Mouse (Mus musculus) left cerebral cortex, adult 8-10 months (tissue): ENCODE measurements around the gene Irf2. TPM values are rescaled to one million over a fixed set of nuclear protein-coding genes. Genes with fewer than 3 reads are reported as not detected.
A peak's percentile ranks its signal among the peaks of the same experiment; 100 is the strongest.

ENCODE experiments used
- DNase-seq, 2 experiments: peaks; one replicate each; pipeline ENCODE4 v3.0.0; 2022; ENCODE audit warnings: low spot score in 2 of 2
- total RNA-seq, 4 experiments: library from RNA; stranded (reverse); gene quantifications; 2 replicates each; pipeline ENCODE4 v1.2.4; 2022

The Irf2 gene
- total RNA-seq = 10 to 100 TPM; 56.2 to 72.4 (median 57.3) TPM

- peak; percentile 48 to 65 for DNase-seq
These were observed at the start of gene Irf2 for GRCm38 (mm10) chr8:46739003-46739949. Irf2 (plus strand) TSS chr8:46739732.

GRCm38 (mm10) chr8:46690111-46690510 is 49.4 kb upstream of the Irf2 start:
- no peak for DNase-seq

DNA sequence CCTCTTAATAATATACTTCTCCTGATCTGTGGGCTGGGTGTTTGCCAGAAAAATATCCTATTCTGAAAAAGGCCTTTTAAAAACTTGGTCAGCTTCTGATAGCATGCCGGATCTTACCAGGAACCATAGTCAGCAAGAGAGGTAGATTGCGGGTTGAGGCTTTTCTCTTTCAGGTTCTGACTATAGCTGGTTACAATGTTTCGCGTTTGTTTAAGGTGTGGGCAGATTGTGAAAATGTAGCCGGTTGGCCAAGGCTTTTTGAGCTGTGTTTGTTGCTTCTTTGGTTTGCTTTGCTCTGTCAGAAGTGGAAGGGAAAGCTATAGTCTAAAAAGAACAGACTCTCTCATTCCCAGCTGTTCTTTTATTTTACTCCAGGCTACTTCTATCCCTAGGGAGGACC is 49.0 kb upstream of the Irf2 start:
- no peak for DNase-seq

DNA sequence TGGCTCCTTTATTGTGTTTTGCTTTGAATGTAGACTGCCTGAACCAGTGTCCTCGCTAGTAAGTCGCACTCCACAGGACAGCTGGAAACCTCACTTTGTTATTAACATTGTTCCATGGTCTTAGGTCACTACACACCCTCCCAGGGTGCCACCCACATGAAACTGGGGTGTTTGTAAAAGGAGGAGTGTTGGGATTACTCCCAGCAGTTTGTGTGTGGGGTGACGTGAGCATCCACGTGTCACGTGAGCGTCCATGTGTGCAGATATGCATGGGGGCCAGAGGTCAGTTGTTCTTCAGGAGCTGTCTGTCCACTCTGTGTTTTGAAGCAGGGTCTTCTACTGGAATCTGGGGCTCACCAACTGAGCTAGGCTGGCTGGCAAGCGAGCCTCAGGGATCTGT is 48.2 kb upstream of the Irf2 start:
- no peak for DNase-seq

- no peak for DNase-seq
These were observed 43.1 kb upstream of the Irf2 start for GRCm38 (mm10) chr8:46696256-46697041.

GRCm38 (mm10) chr8:46697566-46697965 is 42.0 kb upstream of the Irf2 start:
- DNase-seq = no peak

GRCm38 (mm10) chr8:46698162-46698561 is 41.4 kb upstream of the Irf2 start:
- no peak for DNase-seq

GRCm38 (mm10) chr8:46705145-46705544 is 34.4 kb upstream of the Irf2 start:
- no peak for DNase-seq

DNA sequence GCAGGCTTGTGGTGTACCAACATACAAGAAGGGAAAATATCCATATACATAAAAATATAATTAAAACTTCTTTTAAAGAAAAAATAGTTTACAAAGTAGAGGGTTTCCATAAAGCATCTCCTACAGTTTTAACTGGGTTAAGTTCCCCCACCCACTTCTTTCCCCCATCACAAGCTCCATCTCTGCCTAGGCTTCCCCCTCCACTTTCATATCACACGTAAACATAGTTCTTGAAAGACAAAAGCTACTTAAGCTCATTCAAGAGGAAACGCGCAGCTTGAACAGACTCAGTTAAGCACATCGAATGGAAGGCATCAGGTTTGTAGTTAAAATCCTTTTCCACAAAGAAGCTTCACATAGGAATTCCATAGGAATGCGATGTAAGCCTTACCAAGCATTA is 32.8 kb upstream of the Irf2 start:
- no peak for DNase-seq

GRCm38 (mm10) chr8:46709302-46709701 is 30.2 kb upstream of the Irf2 start:
- no peak for DNase-seq

DNA sequence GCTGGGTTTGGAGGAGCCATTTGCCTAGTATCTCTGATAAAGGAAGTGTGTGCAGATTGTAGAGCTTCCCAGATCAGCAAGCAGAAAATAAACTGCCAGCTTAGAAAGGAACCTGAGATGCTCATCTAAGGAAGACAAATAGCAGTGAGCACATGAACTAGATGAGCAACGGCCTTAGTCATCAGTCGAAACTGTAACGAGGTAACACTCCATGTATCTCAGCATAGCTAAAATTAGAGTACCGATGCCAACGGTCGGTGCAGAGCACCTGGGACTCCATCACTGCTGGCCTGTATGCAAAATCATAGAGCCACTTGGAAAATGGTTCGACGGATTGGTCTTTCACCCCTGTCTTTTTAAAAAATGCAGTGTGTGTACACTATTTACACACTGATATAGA is 29.2 kb upstream of the Irf2 start:
- DNase-seq = no peak

- DNase-seq = no peak
These were observed 28.0 kb upstream of the Irf2 start for GRCm38 (mm10) chr8:46711496-46711895.

DNA sequence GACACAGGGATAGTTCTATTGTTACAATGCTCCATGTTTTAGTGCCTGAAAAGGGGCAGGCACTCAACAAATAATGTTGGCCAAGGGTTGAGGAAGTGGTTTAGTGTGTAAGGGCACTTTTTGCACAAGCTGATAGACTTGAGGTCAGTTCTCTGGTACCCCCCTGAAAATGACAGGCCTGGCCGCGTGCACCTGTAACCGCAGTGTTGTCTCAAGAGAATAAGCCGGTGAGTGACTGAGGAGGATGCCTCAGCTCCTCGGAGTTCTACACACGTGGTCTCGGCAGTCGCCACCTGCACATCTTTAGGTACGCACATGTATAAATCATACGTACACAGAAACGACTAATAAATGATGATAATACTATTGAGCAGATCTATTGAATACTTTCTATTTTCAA is 26.4 kb upstream of the Irf2 start:
- no peak for DNase-seq

- no peak for DNase-seq
These were observed 25.7 kb upstream of the Irf2 start for GRCm38 (mm10) chr8:46713844-46714243.

- peak in 1 of 2 experiments; percentile 57 for DNase-seq
These were observed 25.1 kb upstream of the Irf2 start for GRCm38 (mm10) chr8:46714400-46714799.

DNA sequence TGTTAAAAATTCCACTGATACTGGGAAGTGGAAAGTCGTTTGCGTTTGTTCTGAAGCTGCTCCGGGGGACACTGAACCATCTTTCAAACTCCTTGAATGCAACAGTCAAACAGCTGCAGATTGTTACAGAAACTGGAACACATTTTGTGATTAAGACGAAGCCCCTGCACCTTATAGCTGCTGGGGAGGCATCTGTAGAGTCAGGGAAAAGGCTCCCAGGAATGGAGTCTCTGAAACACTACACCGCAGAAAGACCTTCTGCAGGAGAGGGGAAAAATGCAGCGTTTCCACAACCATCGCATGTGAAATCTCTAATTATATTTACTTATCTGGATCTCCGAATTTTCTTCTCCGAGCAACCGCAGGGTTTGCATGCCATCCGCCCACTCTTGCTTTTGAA is 23.1 kb upstream of the Irf2 start:
- no peak for DNase-seq

- DNase-seq = no peak
These were observed 22.4 kb upstream of the Irf2 start for GRCm38 (mm10) chr8:46717170-46717569.

DNA sequence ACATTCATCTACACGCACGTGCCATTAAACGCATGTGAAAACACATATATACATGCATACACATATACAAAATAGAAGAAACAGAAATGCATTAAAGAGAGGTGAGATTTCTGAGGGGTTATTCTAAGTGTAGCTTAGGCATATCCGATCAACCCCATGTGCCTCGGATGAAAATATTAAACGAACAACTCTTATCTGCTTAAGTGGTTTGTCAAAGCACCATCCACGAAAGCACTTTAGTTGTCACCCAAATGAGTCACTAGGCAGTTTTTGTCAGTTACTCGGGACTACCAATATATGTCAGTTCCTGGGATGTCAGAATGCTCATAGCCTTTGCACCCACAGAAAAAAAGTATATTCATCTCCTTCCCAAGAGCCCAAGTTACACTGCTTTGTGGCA is 21.2 kb upstream of the Irf2 start:
- no peak for DNase-seq

DNA sequence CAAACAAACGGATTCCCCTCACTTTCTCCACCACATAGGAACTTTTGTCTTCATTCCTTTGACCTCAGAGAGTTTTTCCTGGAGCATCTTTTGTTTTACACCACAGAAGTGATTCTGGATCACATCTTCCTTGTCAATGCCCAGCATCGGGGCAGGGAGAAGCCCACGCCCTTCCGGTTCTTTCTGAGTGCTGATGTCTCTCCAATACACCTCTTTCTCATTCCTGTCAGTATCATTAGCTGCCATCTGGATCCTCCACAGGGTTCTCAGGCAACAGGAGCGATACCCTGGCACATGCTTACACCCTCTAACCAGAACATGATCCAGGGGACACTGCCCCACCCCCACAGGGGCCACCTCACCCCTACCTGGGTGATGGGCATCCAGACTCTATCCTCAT is 20.8 kb upstream of the Irf2 start:
- no peak for DNase-seq

DNA sequence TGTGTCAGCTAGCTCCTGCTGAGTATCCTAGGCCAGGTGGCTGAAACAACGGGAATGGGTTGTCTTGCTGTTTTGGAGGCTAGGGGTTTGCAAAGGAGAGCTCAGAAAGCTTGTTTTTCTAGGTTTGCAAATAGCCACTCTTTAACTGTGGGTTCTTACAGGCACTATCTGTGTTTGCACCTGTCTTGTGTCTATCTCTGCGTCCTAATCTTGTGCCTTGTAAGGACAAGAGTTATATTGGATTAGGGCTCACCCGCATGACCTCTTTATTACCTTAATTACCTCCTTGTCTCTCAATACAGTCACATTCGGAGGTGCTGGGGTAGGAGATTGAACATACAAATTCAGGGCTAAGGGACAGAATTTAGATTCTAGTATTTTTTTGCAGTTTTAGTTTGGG is 18.9 kb upstream of the Irf2 start:
- DNase-seq = no peak

GRCm38 (mm10) chr8:46721065-46721845 is 18.3 kb upstream of the Irf2 start:
- peak in 1 of 2 experiments; percentile 50 for DNase-seq

DNA sequence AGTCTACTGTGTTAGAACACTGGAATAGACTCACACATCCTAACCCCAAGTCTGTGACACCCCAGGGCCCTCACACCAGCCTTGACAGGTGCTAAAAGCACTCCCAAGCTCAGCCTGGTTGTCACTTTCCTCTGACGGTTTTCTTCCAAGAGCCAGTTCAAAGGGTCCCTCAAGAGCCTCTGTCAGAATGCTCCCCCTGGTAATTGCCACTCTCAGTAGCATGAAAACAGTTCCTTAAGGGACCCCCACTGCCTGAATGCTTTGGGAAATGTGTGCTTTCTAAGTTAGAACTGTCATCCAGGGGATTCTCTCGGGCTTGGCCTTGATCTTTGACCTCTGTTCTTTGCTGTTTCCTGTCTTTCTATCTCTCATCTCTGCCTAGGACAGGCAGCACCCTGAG is 17.0 kb upstream of the Irf2 start:
- no peak for DNase-seq
